Mouse (Mus musculus): ENCODE results near the gene Lpar5. TPM values are rescaled to one million over a fixed set of nuclear protein-coding genes. Genes with fewer than 3 reads are reported as not detected.
A peak's percentile ranks its signal among the peaks of the same experiment; 100 is the strongest.

Gene Lpar5
- total and polyA plus RNA-seq, 3 experiments: 0.83 to 2.6 (median 1.4) TPM

DNA sequence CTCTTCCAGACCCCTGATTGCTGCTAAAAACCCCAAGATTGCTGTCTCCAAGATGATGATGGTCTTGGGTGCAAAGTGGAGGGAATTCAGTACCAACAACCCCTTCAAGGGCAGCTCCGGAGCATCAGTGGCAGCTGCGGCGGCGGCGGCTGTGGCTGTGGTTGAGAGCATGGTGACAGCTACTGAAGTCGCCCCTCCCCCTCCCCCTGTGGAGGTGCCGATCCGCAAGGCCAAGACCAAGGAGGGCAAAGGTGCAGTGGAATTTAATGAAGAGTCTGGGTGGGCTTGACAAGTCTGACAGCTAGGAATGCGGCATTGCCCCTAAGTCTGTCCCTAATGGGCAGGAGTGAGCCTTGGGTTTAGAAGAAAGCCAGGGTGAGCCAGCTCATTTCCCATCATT lies 33.7 kb downstream of the Lpar5 start:
- Histone ChIP-seq H3K27me3 (ENCODE audit: insufficient read depth, low read length) (no peaks in the 10 kb centered on the region; the same call in 1 of the 2 replicates), H3K9me3 (replicated peaks) (no peaks in the 10 kb centered on the region), H3K4me3 (ENCODE audit: low read depth, low read length) (no peak overlapping the region), H3K4me1 (ENCODE audit: insufficient read depth, low read depth, low read length) (peaks cover 69% of the 10 kb centered on the region), H3K36me3 (replicated peaks) (peaks cover 91% of the 10 kb centered on the region)
- ATAC-seq (ENCODE audit: extremely low read depth, insufficient number of reproducible peaks, low FRiP score, poor library complexity, severe bottlenecking) (no peak), DNase-seq (ENCODE audit: low spot score) (no peak)
- TF ChIP-seq TAL1 (conservative IDR thresholded peaks at IDR 0.05; ENCODE audit: low read depth, low read length): no peak
- no peak for TF ChIP-seq POLR2AphosphoS5 (IDR thresholded peaks at IDR 0.05; ENCODE audit: insufficient replicate concordance, low read depth, low read length)
- TF ChIP-seq GATA1 (IDR thresholded peaks at IDR 0.05; ENCODE audit: borderline replicate concordance, low read length): no peak
- TF ChIP-seq CTCF (IDR thresholded peaks at IDR 0.05; ENCODE audit: low read depth, low read length): no peak
- no peak for TF ChIP-seq GATA2 (IDR thresholded peaks at IDR 0.05; ENCODE audit: borderline replicate concordance, low read depth, low read length)

DNA sequence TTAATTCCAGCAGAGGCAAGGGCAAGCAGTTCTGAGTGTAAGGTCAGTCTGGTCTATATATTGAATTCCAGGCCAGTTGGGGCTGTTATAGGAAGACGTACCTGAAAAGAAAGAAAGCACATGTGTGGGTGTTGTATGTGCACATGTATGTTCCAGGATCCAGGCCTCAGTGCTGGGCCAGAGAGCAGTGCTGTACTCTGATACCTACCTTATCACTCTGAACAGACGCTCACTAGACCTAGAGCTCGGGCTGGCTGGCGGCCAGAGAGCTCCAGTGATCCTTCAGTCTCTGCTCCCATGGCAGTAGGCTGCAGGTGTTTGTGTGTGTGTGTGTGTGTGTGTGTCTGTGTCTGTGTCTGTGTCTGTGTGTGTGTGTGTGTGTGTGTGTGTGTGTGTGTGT lies 36.5 kb downstream of the Lpar5 start:
- Histone ChIP-seq H3K4me1 (ENCODE audit: insufficient read depth, low read depth, low read length) (peaks cover 48% of the 10 kb centered on the region), H3K27me3 (ENCODE audit: insufficient read depth, low read length) (no peaks in the 10 kb centered on the region; the same call in 1 of the 2 replicates), H3K4me3 (ENCODE audit: low read depth, low read length) (no peak overlapping the region), H3K36me3 (replicated peaks) (peaks cover 96% of the 10 kb centered on the region), H3K9me3 (replicated peaks) (peaks cover 3% of the 10 kb centered on the region)
- ATAC-seq (ENCODE audit: extremely low read depth, insufficient number of reproducible peaks, low FRiP score, poor library complexity, severe bottlenecking) (no peak; the same call in 1 of the 2 replicates), DNase-seq (ENCODE audit: low spot score) (peak; percentile 51)
- TF ChIP-seq TAL1 (conservative IDR thresholded peaks at IDR 0.05; ENCODE audit: low read depth, low read length) (peak; percentile 37; the same call in 1 of the 2 replicates), GATA2 (IDR thresholded peaks at IDR 0.05; ENCODE audit: borderline replicate concordance, low read depth, low read length) (no peak), POLR2AphosphoS5 (IDR thresholded peaks at IDR 0.05; ENCODE audit: insufficient replicate concordance, low read depth, low read length) (no peak)

DNA sequence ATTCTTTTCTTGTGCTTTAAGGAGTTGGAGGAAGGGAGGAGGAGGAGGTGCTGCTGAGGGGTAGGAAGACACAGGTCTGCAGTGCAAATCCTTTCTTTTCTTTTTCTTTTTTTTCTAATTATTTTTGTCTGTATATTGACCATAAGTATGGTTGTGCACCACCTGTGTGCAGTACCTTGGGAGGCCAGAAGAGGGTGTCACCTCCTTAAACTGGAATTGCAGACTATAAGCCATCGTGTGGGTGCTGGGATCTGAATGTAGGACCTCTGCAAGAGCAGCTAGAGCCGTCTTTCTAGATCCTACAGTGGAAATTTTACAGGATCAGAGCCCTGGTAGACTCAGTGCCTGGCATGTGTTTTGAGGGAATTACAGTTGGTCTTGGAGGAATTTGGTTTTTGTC lies 40.0 kb downstream of the Lpar5 start:
- TF ChIP-seq POLR2AphosphoS5 (IDR thresholded peaks at IDR 0.05; ENCODE audit: insufficient replicate concordance, low read depth, low read length) (no peak), GATA2 (IDR thresholded peaks at IDR 0.05; ENCODE audit: borderline replicate concordance, low read depth, low read length) (no peak), TAL1 (conservative IDR thresholded peaks at IDR 0.05; ENCODE audit: low read depth, low read length) (no peak), CTCF (IDR thresholded peaks at IDR 0.05; ENCODE audit: low read depth, low read length) (no peak; the same call in 1 of the 2 replicates), GATA1 (IDR thresholded peaks at IDR 0.05; ENCODE audit: borderline replicate concordance, low read length) (no peak)
- Histone ChIP-seq H3K4me3 (ENCODE audit: low read depth, low read length) (no peak overlapping the region), H3K9me3 (replicated peaks) (peaks cover 3% of the 10 kb centered on the region), H3K27me3 (ENCODE audit: insufficient read depth, low read length) (no peaks in the 10 kb centered on the region), H3K36me3 (replicated peaks) (peaks cover 95% of the 10 kb centered on the region), H3K4me1 (ENCODE audit: insufficient read depth, low read depth, low read length) (peaks cover 16% of the 10 kb centered on the region)
- ATAC-seq (ENCODE audit: extremely low read depth, insufficient number of reproducible peaks, low FRiP score, poor library complexity, severe bottlenecking): no peak
- DNase-seq (ENCODE audit: low spot score): no peak

DNA sequence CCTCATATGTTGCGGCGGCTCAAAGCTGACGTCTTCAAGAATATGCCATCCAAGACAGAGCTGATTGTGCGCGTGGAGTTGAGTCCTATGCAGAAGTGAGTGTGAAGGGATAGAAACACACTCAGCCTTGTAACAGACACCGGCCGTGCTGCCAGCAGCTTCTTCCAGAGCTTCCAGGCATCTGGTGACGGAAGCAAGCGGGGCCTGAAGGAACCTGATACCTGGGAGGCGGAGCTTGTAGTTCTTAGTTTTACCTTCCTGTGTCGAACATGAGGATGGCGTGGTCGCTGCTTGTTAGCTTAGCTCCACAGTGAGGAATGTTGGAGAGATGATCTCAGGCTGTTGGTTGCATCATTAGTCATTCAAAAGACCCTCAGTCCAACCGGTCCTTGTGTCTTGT lies 41.7 kb downstream of the Lpar5 start:
- DNase-seq (ENCODE audit: low spot score): no peak
- TF ChIP-seq CTCF (IDR thresholded peaks at IDR 0.05; ENCODE audit: low read depth, low read length) (no peak), TAL1 (conservative IDR thresholded peaks at IDR 0.05; ENCODE audit: low read depth, low read length) (no peak), POLR2AphosphoS5 (IDR thresholded peaks at IDR 0.05; ENCODE audit: insufficient replicate concordance, low read depth, low read length) (no peak), GATA2 (IDR thresholded peaks at IDR 0.05; ENCODE audit: borderline replicate concordance, low read depth, low read length) (no peak), GATA1 (IDR thresholded peaks at IDR 0.05; ENCODE audit: borderline replicate concordance, low read length) (no peak)
- ATAC-seq (ENCODE audit: extremely low read depth, insufficient number of reproducible peaks, low FRiP score, poor library complexity, severe bottlenecking): no peak

DNA sequence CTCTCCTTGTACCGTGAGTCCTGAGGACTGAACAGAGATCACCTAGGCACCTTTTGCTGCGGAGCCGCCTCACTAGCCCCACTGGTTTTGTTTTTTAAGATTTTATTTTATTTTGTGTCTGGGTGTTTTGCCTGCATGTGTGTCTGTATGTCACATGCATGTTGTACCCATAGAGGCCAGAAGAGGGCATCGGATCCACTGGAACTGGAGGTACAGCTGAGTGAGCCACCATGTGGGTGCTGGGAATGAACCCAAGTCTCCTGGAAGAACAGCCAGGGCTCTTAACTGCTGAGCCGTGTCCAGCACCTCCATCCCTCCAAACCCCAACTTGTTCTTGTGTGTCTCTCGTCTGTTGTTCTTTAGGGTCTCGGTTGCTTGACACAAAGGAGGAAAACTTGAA lies 43.2 kb downstream of the Lpar5 start:
- ATAC-seq (ENCODE audit: extremely low read depth, insufficient number of reproducible peaks, low FRiP score, poor library complexity, severe bottlenecking): no peak
- Histone ChIP-seq H3K4me1 (ENCODE audit: insufficient read depth, low read depth, low read length) (peaks cover 2% of the 10 kb centered on the region; the same call in 1 of the 2 replicates), H3K9me3 (replicated peaks) (peaks cover 3% of the 10 kb centered on the region), H3K36me3 (replicated peaks) (peaks cover 94% of the 10 kb centered on the region), H3K27me3 (ENCODE audit: insufficient read depth, low read length) (no peaks in the 10 kb centered on the region), H3K4me3 (ENCODE audit: low read depth, low read length) (no peak overlapping the region)
- TF ChIP-seq GATA1 (IDR thresholded peaks at IDR 0.05; ENCODE audit: borderline replicate concordance, low read length): no peak
- no peak for TF ChIP-seq POLR2AphosphoS5 (IDR thresholded peaks at IDR 0.05; ENCODE audit: insufficient replicate concordance, low read depth, low read length)
- no peak for TF ChIP-seq TAL1 (conservative IDR thresholded peaks at IDR 0.05; ENCODE audit: low read depth, low read length)
- TF ChIP-seq GATA2 (IDR thresholded peaks at IDR 0.05; ENCODE audit: borderline replicate concordance, low read depth, low read length): no peak
- TF ChIP-seq CTCF (IDR thresholded peaks at IDR 0.05; ENCODE audit: low read depth, low read length): no peak; the same call in 1 of the 2 replicates
- DNase-seq (ENCODE audit: low spot score): no peak

More for the DNA sequence above, 41.7 kb downstream of the Lpar5 start:
- Histone ChIP-seq H3K27me3 (ENCODE audit: insufficient read depth, low read length) (no peaks in the 10 kb centered on the region), H3K4me1 (ENCODE audit: insufficient read depth, low read depth, low read length) (peaks cover 8% of the 10 kb centered on the region), H3K36me3 (replicated peaks) (peaks cover 99% of the 10 kb centered on the region), H3K9me3 (replicated peaks) (peaks cover 3% of the 10 kb centered on the region), H3K4me3 (ENCODE audit: low read depth, low read length) (no peak overlapping the region)

DNA sequence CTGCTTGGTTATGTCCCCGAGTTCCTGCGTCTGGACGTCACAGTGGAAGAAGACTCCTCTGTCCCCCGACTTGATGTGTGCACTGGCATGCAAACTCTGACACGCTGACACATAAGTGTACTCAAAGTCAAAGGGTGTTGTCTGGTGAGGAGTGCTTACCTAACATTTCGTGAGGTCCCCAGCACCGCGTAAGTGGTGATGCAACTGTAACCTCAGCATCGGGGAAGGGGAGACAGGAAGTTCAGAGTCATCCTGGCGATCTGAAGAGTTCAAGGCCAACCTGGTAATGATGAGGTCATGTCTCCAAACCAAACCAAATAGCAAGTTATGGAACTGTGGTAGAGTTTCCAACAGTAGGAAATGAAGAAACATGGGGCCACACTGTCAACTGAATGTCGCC lies 44.8 kb downstream of the Lpar5 start:
- Histone ChIP-seq H3K27me3 (ENCODE audit: insufficient read depth, low read length) (no peaks in the 10 kb centered on the region), H3K36me3 (replicated peaks) (peaks cover 95% of the 10 kb centered on the region), H3K4me3 (ENCODE audit: low read depth, low read length) (no peak overlapping the region), H3K9me3 (replicated peaks) (no peaks in the 10 kb centered on the region; the same call in 1 of the 2 replicates), H3K4me1 (ENCODE audit: insufficient read depth, low read depth, low read length) (no peaks in the 10 kb centered on the region; the same call in 1 of the 2 replicates)
- DNase-seq (ENCODE audit: low spot score) (no peak), ATAC-seq (ENCODE audit: extremely low read depth, insufficient number of reproducible peaks, low FRiP score, poor library complexity, severe bottlenecking) (no peak)
- no peak for TF ChIP-seq GATA2 (IDR thresholded peaks at IDR 0.05; ENCODE audit: borderline replicate concordance, low read depth, low read length)
- peak; percentile 71; the same call in 1 of the 2 replicates for TF ChIP-seq POLR2AphosphoS5 (IDR thresholded peaks at IDR 0.05; ENCODE audit: insufficient replicate concordance, low read depth, low read length)
